Mouse (Mus musculus) small intestine, adult 2 months (tissue): ENCODE data around the gene Asb10. TPM values are rescaled to one million over a fixed set of nuclear protein-coding genes. Genes with fewer than 3 reads are reported as not detected.

Source experiments
- H3K27ac ChIP-seq: fragments of 200-500 bp; 2 replicates; pipeline ENCODE4 v1.5.1; 2012; ENCODE audit warnings: low read depth, low read length, control low read depth, inconsistent platforms; ENCODE audit not compliant: insufficient read depth
- H3K27me3 ChIP-seq: fragments of 200-500 bp; 2 replicates; pipeline ENCODE4 v1.6.1; 2012; ENCODE audit warnings: mild to moderate bottlenecking, moderate library complexity, low read length, inconsistent platforms; ENCODE audit not compliant: control insufficient read depth, insufficient read depth
- H3K36me3 ChIP-seq: fragments of 200-500 bp; 2 replicates; pipeline ENCODE4 v1.6.1; 2012; ENCODE audit warnings: mild to moderate bottlenecking, low read length, control low read depth, inconsistent platforms; ENCODE audit not compliant: control insufficient read depth, insufficient read depth
- H3K4me1 ChIP-seq: fragments of 200-500 bp; 2 replicates; pipeline ENCODE4 v1.6.1; 2012; ENCODE audit warnings: low read length, inconsistent platforms, mixed read lengths; ENCODE audit not compliant: control insufficient read depth, insufficient read depth, insufficient read length
- H3K4me3 ChIP-seq: fragments of 200-500 bp; 2 replicates; pipeline ENCODE4 v1.5.1; 2012; ENCODE audit warnings: low read depth, mild to moderate bottlenecking, control low read depth, inconsistent platforms, low read length, moderate library complexity
- CTCF ChIP-seq: fragments of 200-500 bp; IDR thresholded peaks from 2 replicates; pipeline ENCODE4 v1.5.1; 2012; ENCODE audit warnings: low read depth, mild to moderate bottlenecking, control low read depth, inconsistent platforms, low read length, moderate library complexity, mixed read lengths; ENCODE audit not compliant: insufficient replicate concordance, insufficient read length; ENCODE audit errors: extremely low read depth
- POLR2A ChIP-seq: fragments of 200-500 bp; IDR thresholded peaks from 2 replicates; pipeline ENCODE4 v1.6.1; 2012; ENCODE audit warnings: low read depth, mild to moderate bottlenecking, control low read depth, inconsistent platforms, low read length, moderate library complexity
- WGBS: fragments of 180-500 bp; shearing (Covaris S2); methylation state at CpG from one replicate; pipeline ENCODE4 v1.1.7; 2018; 5-methylcytosine and 5-hydroxymethylcytosine counted together
- polyA plus RNA-seq: library from polyadenylated mRNA; depleted of rRNA; stranded (reverse); fragments of >200 nt; gene quantifications from 2 replicates; pipeline ENCODE4 v1.2.3, GENCODE M21; 2012

The Asb10 gene
- polyA plus RNA-seq, 1 experiment, result 0.42 TPM

DNA sequence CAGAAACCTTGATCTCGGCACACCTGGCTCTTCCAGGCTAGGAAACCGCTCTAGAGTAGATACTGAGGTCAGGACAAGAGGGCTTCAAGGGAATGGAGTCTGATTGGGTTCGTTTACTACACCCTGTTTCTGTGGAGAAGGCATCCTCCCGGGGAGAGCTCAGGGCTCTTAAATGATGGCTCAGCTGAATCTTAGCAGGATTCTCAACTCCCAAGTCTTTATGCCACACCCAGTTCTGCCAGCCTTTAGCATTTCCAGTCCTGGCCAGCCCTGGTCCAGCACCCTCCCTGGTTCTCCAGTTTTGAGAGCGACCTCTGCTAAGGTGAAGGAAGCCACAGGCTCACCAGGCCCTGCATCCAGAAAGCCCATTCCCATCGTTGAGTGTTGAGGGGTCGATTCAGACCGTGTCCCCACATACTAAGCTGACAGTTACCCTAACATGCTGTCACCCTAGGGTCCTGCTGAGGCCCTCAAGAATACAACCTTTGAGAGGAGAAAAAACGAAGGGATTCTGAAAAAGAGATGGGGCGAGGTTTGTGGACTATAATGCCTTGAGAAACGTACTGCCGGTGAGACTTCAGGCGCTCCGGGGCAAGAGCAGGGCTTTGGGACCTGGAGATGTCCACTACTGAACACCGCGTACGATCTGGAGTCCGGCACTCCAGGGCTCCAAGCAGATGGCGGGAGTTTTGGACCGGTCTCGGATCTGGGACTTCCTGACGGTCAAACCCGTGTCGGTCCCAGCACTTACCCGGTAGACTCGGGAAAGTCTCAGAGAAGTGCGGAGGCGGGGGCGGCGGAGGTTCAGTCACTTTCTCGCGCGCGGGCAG lies 15.2 kb downstream of the Asb10 start:
- Histone ChIP-seq H3K4me1 (peaks cover 4% of the 10 kb centered on the region; the same call in 1 of the 2 replicates), H3K36me3 (no peaks in the 10 kb centered on the region), H3K4me3 (no peak overlapping the region), H3K27me3 (peaks cover 52% of the 10 kb centered on the region), H3K27ac (no peak overlapping the region)
- TF ChIP-seq POLR2A, result no peak
- 7% methylated on average over 34 of the region's 34 CpGs for WGBS

DNA sequence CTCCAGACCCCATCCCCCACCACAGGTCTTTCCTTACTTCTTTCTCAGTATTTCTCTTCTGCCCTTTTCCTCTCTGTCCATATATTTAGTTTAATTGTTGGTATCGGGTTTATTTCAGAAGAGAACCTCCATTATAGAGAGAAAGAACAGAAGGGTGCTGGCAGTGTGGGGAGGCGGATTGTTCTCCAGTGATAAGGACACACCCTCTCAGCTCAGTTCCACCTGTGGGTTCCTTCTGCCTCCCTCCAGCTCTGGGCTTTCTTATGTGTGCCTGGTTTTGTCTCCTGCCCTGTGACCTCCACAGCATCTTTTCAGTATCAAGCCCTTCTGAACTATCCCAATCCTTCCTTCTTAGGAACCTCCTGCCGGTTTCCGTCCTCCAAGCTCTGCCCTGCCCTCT lies 16.3 kb downstream of the Asb10 start:
- 18% methylated on average over 4 of the region's 4 CpGs for WGBS
- H3K27me3 ChIP-seq, result peaks cover 52% of the 10 kb centered on the region
- H3K27ac ChIP-seq, result no peak overlapping the region
- H3K4me1 ChIP-seq, result peaks cover 4% of the 10 kb centered on the region; the same call in 1 of the 2 replicates
- TF ChIP-seq POLR2A (no peak), CTCF (no peak)
- H3K36me3 ChIP-seq, result no peaks in the 10 kb centered on the region
- H3K4me3 ChIP-seq, result no peak overlapping the region

DNA sequence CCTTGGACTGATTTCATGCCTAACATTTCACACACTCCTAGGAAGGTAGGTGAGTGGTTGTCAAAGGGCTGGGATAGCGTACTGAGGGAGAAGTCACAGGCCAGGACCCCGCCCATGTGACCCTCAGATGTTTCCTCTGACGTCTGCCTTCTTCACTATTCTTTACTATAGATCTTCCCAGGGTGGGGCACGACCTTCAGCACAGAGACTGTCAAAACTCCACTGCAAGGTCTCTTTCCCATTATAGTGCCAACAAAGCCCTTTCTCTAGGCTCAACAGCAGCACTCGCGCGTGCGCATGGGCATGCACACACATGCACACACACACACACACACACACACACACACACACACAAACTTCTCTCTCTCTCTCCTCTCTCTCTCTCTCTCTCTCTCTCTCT lies 17.0 kb downstream of the Asb10 start:
- TF ChIP-seq POLR2A (no peak), CTCF (no peak)
- H3K27me3 ChIP-seq, result peaks cover 52% of the 10 kb centered on the region
- WGBS, result 50% methylated on average over 8 of the region's 8 CpGs
- H3K4me3 ChIP-seq, result no peak overlapping the region
- H3K27ac ChIP-seq, result no peak overlapping the region
- no peaks in the 10 kb centered on the region for H3K36me3 ChIP-seq
- H3K4me1 ChIP-seq, result peaks cover 4% of the 10 kb centered on the region; the same call in 1 of the 2 replicates

DNA sequence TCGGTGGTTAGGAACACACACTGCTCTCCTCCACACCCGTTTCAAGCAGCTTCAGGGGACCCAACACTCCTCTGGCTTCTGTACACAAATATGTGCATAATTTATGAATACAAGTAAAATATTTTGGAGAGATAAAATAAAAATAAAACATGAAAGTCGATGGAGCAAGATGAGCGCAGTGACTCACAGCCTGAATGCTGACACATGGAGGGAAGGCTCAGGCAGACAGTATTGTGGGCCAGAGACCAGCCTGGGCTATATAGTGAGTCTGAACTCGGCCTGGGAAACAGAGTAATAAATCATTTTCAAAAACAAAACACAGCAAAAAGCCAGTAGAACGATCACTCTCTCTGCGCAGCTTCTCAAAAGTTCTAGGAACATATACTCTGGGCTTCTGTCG lies 19.4 kb downstream of the Asb10 start:
- H3K36me3 ChIP-seq, result no peaks in the 10 kb centered on the region
- peaks cover 40% of the 10 kb centered on the region for H3K27me3 ChIP-seq
- H3K4me1 ChIP-seq, result 0 out of 2 replicates have a peak, but pooled peaks cover 2% of the 10 kb centered on the region
- 48% methylated on average over 8 of the region's 8 CpGs for WGBS
- no peak for TF ChIP-seq POLR2A
- no peak for TF ChIP-seq CTCF
- H3K27ac ChIP-seq, result no peak overlapping the region
- no peak overlapping the region for H3K4me3 ChIP-seq

DNA sequence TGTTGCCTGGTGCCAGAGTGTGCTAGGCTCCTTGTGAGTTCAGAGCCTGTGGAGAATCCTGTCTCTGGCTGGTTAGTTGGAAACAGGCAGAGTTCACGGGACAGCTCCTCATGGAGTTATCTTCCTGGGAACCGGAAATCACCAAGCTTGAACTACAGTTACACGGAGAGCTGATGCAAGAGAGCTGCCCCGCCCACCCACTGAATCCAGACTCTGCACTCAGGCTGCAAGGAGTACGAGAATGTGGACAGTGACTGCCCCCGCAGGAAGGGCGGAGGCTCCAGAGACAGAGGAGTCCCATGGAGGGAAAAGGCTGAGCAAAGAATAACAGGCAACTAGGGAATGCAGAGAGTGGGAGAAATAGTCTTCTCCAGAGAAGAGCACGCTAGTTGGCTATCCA lies 28.5 kb downstream of the Asb10 start:
- Histone ChIP-seq H3K4me1 (no peaks in the 10 kb centered on the region), H3K36me3 (no peaks in the 10 kb centered on the region), H3K27ac (no peak overlapping the region), H3K4me3 (no peak overlapping the region), H3K27me3 (0 out of 2 replicates have a peak, but pooled peaks cover under 1% of the 10 kb centered on the region)
- TF ChIP-seq CTCF (no peak), POLR2A (no peak)
- 23% methylated on average over 8 of the region's 8 CpGs for WGBS

DNA sequence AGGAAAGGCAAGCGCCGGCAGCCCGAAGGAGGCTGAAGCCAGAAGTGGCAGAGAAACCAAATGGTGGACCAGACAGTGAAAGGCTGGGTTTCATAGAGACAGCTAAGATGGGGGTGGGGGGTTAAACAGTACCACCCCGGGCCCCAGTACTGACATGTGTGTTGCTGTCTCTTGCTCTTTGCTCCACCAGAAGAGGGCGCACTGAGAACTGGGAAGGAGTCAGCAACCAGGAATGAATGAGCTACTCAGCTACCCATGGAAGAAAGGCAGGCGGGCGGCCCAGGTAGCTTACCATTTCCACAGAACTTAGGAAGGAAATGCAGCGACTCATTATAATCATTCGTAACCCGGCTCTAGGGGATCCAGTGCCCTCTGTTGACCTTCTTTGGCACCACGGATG lies 30.1 kb downstream of the Asb10 start:
- Histone ChIP-seq H3K27ac (no peak overlapping the region), H3K4me3 (no peak overlapping the region), H3K27me3 (no peaks in the 10 kb centered on the region), H3K4me1 (no peaks in the 10 kb centered on the region), H3K36me3 (no peaks in the 10 kb centered on the region)
- TF ChIP-seq POLR2A (no peak), CTCF (peak; percentile 56; the same call in 1 of the 2 replicates)
- 37% methylated on average over 11 of the region's 11 CpGs for WGBS

DNA sequence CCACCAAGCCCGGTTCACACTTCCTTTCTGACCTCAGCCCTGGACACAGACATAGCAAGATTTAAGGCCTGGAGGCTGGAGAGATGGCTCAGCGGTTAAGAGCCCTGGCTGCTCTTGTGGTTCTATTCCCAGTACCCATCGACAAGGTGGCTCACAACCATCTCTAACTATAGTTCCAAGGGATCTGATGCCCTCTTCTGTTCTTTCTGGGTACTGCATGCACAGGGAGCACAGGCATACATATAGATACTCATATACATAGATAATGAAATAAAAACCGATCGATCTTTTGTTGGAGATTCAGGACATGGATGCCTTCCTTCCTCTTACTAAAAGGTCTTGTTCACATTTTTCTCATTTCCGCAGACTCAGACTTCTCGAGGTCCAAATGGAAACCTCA lies 32.4 kb downstream of the Asb10 start:
- H3K4me3 ChIP-seq, result no peak overlapping the region
- no peaks in the 10 kb centered on the region for H3K36me3 ChIP-seq
- TF ChIP-seq POLR2A (no peak), CTCF (no peak)
- H3K27me3 ChIP-seq, result 0 out of 2 replicates have a peak, but pooled peaks cover 5% of the 10 kb centered on the region
- WGBS, result 88% methylated on average over 7 of the region's 7 CpGs
- no peak overlapping the region for H3K27ac ChIP-seq
- H3K4me1 ChIP-seq, result no peaks in the 10 kb centered on the region
